Mouse (Mus musculus): Measurements from ENCODE around the gene Agbl1. TPM values are rescaled to one million over a fixed set of nuclear protein-coding genes. Genes with fewer than 3 reads are reported as not detected.
A peak's percentile ranks its signal among the peaks of the same experiment; 100 is the strongest.

Agbl1 gene
- polyA plus RNA-seq (2015; fragmentation: Nextera tagmentation; extraction: Ambion mirVana): 0.11 and 0.16 TPM in 2 replicates

DNA sequence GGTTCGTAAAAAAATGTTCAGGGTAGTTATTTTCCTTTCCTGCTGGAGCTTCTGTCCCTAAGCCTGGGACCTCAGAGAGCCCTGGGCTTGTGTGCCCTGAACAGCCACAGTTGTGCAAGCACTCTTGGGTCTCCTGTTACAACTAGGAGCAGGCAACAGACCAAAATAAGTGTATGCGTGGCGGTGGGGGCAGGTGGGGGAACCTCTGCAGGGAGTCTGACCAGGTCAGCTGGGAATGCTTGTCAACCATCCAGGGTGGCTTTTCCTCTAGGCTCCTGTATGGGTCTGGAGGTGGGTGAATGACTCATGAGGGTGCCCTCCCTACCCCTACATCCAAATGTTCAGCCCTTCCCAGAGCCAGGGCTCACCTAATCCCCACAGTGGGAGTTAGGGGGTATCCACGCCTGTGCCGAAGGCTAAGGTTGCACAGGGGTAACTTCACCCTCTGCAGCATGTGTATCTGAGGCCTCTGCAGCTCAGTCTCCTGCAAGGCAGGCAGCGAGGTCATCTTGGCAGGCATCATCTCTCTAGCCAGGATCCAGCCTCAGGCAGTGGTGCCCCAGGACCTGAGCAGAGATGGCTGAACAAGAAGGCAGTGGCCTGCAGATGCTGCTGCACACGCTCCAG lies at the start of gene Agbl1:
Agbl1 (plus strand) TSS at position 577 of the 627 bp plus-strand sequence.
- Histone ChIP-seq H3K9me3 (ENCODE audit: control insufficient read depth, low read length) (no peaks in the 10 kb centered on the region), H3K4me2 (ENCODE audit: low read length) (no peak within 1 kb of the TSS), H3K27me3 (replicated peaks; ENCODE audit: control insufficient read depth, insufficient read depth, low read length) (no peaks in the 10 kb centered on the region), H3K4me3 (ENCODE audit: low read length) (no peak within 1 kb of the TSS), H3K9ac (ENCODE audit: low read depth, low read length) (no peak within 1 kb of the TSS), H3K4me1 (ENCODE audit: control insufficient read depth, insufficient read depth, low read depth, low read length) (no peaks in the 10 kb centered on the region), H3K27ac (ENCODE audit: low read depth, low read length) (no peak within 1 kb of the TSS), H3K36me3 (ENCODE audit: control insufficient read depth, insufficient read depth, low read length) (no peaks in the 10 kb centered on the region)
- ATAC-seq: peak; percentile 27; the same call in 1 of the 2 replicates
- WGBS: 65% methylated on average over 7 of the region's 7 CpGs

- peaks cover 14% of the 10 kb centered on the region for H3K4me1 ChIP-seq (ENCODE audit: control insufficient read depth, insufficient read depth, low read depth, low read length)
- peak overlapping the region; percentile 35 for H3K4me2 ChIP-seq (ENCODE audit: low read length)
- no peaks in the 10 kb centered on the region for H3K9me3 ChIP-seq (ENCODE audit: control insufficient read depth, low read length)
- peak overlapping the region; percentile 41; the same call in 1 of the 2 replicates for H3K9ac ChIP-seq (ENCODE audit: low read depth, low read length)
- H3K27me3 ChIP-seq (replicated peaks; ENCODE audit: control insufficient read depth, insufficient read depth, low read length): no peaks in the 10 kb centered on the region
- ATAC-seq: peak; percentile 97
- H3K27ac ChIP-seq (ENCODE audit: low read depth, low read length): peak overlapping the region; percentile 80
- H3K36me3 ChIP-seq (ENCODE audit: control insufficient read depth, insufficient read depth, low read length): no peaks in the 10 kb centered on the region
- H3K4me3 ChIP-seq (ENCODE audit: low read length): no peak overlapping the region
- WGBS: 25% methylated on average over 7 of the region's 7 CpGs
These were observed 44.6 kb upstream of the Agbl1 start for GRCm38 (mm10) chr7:76185005-76185658.

DNA sequence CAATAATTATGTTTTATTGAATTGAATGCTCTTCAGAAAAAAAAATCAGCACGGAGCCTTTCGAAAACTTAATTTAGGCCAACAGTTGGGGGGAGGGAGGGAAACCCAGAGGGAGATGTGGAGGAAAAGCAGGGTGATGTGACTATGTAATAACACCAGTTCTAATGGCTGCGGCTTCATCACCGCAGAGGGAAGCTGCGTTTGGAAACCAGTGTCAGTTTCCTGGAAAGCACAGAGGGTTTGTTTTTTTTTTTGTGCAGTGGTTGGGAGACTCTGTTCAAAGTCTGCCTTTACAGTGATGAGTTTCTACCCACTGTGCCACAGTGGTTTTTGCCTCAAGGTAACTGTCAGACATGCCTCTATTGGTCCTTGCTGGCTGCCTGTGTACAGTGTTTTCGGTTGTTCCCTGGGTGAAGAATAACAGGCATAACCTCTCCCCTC lies 44.0 kb upstream of the Agbl1 start:
- Histone ChIP-seq H3K27ac (ENCODE audit: low read depth, low read length) (peak overlapping the region; percentile 80), H3K9ac (ENCODE audit: low read depth, low read length) (peak overlapping the region; percentile 19; the same call in 1 of the 2 replicates), H3K4me2 (ENCODE audit: low read length) (peak overlapping the region; percentile 35), H3K36me3 (ENCODE audit: control insufficient read depth, insufficient read depth, low read length) (no peaks in the 10 kb centered on the region), H3K27me3 (replicated peaks; ENCODE audit: control insufficient read depth, insufficient read depth, low read length) (no peaks in the 10 kb centered on the region), H3K9me3 (ENCODE audit: control insufficient read depth, low read length) (no peaks in the 10 kb centered on the region), H3K4me3 (ENCODE audit: low read length) (no peak overlapping the region), H3K4me1 (ENCODE audit: control insufficient read depth, insufficient read depth, low read depth, low read length) (peaks cover 14% of the 10 kb centered on the region)
- WGBS: 17% methylated on average over 6 of the region's 6 CpGs
- ATAC-seq: peak; percentile 67

DNA sequence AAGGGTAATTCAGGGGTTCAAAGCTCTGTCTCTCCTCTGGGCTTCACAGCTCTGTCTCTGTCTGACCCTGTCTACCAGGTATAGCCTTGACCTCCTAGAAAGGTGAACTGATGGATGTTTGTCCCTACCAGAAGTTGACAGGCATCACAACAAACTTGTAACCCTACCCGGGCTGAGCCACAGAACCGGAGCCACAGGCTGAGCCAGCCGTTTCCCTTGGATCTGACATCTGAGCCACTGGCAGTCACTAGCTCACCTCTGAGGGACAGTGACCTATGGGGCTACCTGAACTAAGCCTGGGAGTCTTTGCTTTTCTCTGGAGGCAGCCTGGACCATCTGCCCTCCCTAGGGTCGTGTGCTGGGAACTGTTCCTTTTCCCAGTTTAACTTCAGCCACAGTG lies 11.1 kb upstream of the Agbl1 start:
- Histone ChIP-seq H3K27me3 (replicated peaks; ENCODE audit: control insufficient read depth, insufficient read depth, low read length) (no peaks in the 10 kb centered on the region), H3K36me3 (ENCODE audit: control insufficient read depth, insufficient read depth, low read length) (no peaks in the 10 kb centered on the region), H3K27ac (ENCODE audit: low read depth, low read length) (no peak overlapping the region), H3K4me2 (ENCODE audit: low read length) (no peak overlapping the region), H3K9ac (ENCODE audit: low read depth, low read length) (no peak overlapping the region), H3K4me1 (ENCODE audit: control insufficient read depth, insufficient read depth, low read depth, low read length) (no peaks in the 10 kb centered on the region), H3K4me3 (ENCODE audit: low read length) (no peak overlapping the region), H3K9me3 (ENCODE audit: control insufficient read depth, low read length) (no peaks in the 10 kb centered on the region)
- 76% methylated on average over 4 of the region's 4 CpGs for WGBS
- ATAC-seq: no peak

- 68% methylated on average over 7 of the region's 7 CpGs for WGBS
These were observed 9.8 kb upstream of the Agbl1 start for GRCm38 (mm10) chr7:76219797-76220469.

GRCm38 (mm10) chr7:76222691-76223090 lies 7.0 kb upstream of the Agbl1 start:
- no peak overlapping the region for H3K4me3 ChIP-seq (ENCODE audit: low read length)
- no peaks in the 10 kb centered on the region for H3K4me1 ChIP-seq (ENCODE audit: control insufficient read depth, insufficient read depth, low read depth, low read length)
- no peak overlapping the region for H3K27ac ChIP-seq (ENCODE audit: low read depth, low read length)
- WGBS: 95% methylated on average over 2 of the region's 2 CpGs
- no peaks in the 10 kb centered on the region for H3K36me3 ChIP-seq (ENCODE audit: control insufficient read depth, insufficient read depth, low read length)
- no peak overlapping the region for H3K4me2 ChIP-seq (ENCODE audit: low read length)
- ATAC-seq: no peak
- no peaks in the 10 kb centered on the region for H3K27me3 ChIP-seq (replicated peaks; ENCODE audit: control insufficient read depth, insufficient read depth, low read length)
- no peak overlapping the region for H3K9ac ChIP-seq (ENCODE audit: low read depth, low read length)
- H3K9me3 ChIP-seq (ENCODE audit: control insufficient read depth, low read length): no peaks in the 10 kb centered on the region

More at GRCm38 (mm10) chr7:76219797-76220469, 9.8 kb upstream of the Agbl1 start:
- ATAC-seq: no peak
- Histone ChIP-seq H3K4me2 (ENCODE audit: low read length) (no peak overlapping the region), H3K27ac (ENCODE audit: low read depth, low read length) (no peak overlapping the region), H3K36me3 (ENCODE audit: control insufficient read depth, insufficient read depth, low read length) (no peaks in the 10 kb centered on the region), H3K9ac (ENCODE audit: low read depth, low read length) (no peak overlapping the region), H3K4me1 (ENCODE audit: control insufficient read depth, insufficient read depth, low read depth, low read length) (no peaks in the 10 kb centered on the region), H3K4me3 (ENCODE audit: low read length) (no peak overlapping the region), H3K27me3 (replicated peaks; ENCODE audit: control insufficient read depth, insufficient read depth, low read length) (no peaks in the 10 kb centered on the region), H3K9me3 (ENCODE audit: control insufficient read depth, low read length) (no peaks in the 10 kb centered on the region)

GRCm38 (mm10) chr7:76228881-76229280 lies 806 bp upstream of the Agbl1 start:
- H3K9ac ChIP-seq (ENCODE audit: low read depth, low read length): no peak overlapping the region
- H3K4me2 ChIP-seq (ENCODE audit: low read length): no peak overlapping the region
- no peaks in the 10 kb centered on the region for H3K9me3 ChIP-seq (ENCODE audit: control insufficient read depth, low read length)
- no peaks in the 10 kb centered on the region for H3K27me3 ChIP-seq (replicated peaks; ENCODE audit: control insufficient read depth, insufficient read depth, low read length)
- no peaks in the 10 kb centered on the region for H3K4me1 ChIP-seq (ENCODE audit: control insufficient read depth, insufficient read depth, low read depth, low read length)
- ATAC-seq: no peak
- H3K4me3 ChIP-seq (ENCODE audit: low read length): no peak overlapping the region
- 54% methylated on average over 2 of the region's 2 CpGs for WGBS
- H3K27ac ChIP-seq (ENCODE audit: low read depth, low read length): no peak overlapping the region
- H3K36me3 ChIP-seq (ENCODE audit: control insufficient read depth, insufficient read depth, low read length): no peaks in the 10 kb centered on the region

DNA sequence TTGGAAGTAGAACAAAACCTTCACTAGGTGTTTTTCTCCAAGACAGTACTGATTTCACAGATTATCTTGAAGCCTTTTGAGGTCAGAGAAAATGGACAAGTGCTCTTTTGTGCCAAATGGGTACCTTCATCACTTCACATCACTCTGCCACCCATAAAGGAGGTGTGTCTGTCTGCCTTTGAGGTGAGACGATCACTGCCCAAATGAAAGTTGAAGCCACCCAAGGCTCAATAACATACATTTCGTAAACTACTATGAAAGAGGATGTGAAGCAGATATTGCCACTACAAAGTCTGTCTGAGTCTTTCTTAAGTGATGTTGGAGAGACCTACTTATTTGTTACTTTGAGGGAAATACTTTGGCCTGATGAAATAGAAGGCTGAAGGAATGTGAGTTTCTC lies 4.6 kb downstream of the Agbl1 start:
- Histone ChIP-seq H3K36me3 (ENCODE audit: control insufficient read depth, insufficient read depth, low read length) (no peaks in the 10 kb centered on the region), H3K9ac (ENCODE audit: low read depth, low read length) (no peak overlapping the region), H3K4me2 (ENCODE audit: low read length) (no peak overlapping the region), H3K27ac (ENCODE audit: low read depth, low read length) (no peak overlapping the region), H3K9me3 (ENCODE audit: control insufficient read depth, low read length) (no peaks in the 10 kb centered on the region), H3K4me3 (ENCODE audit: low read length) (no peak overlapping the region), H3K27me3 (replicated peaks; ENCODE audit: control insufficient read depth, insufficient read depth, low read length) (no peaks in the 10 kb centered on the region), H3K4me1 (ENCODE audit: control insufficient read depth, insufficient read depth, low read depth, low read length) (no peaks in the 10 kb centered on the region)
- WGBS: 90% methylated on average over 2 of the region's 2 CpGs
- ATAC-seq: no peak

DNA sequence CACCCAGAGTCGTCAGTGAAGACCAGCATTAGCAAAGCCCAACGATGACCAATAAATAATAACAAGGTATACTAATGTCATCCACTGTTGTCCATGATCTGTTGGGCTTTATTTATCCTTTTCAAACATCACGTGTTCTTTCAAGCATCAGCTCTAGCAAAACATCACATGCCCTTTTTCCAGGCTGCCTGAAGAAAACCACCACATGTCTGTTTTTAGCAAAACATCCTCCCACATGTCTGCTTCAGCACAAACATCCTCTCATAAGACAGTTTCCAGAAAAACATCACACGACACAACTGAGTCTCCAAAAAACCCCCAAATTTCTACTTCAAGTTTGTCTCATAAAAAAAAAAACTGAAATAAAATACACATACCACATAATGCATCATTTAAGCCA lies 7.8 kb downstream of the Agbl1 start:
- Histone ChIP-seq H3K27ac (ENCODE audit: low read depth, low read length) (no peak overlapping the region), H3K27me3 (replicated peaks; ENCODE audit: control insufficient read depth, insufficient read depth, low read length) (no peaks in the 10 kb centered on the region), H3K4me1 (ENCODE audit: control insufficient read depth, insufficient read depth, low read depth, low read length) (no peaks in the 10 kb centered on the region), H3K9ac (ENCODE audit: low read depth, low read length) (no peak overlapping the region), H3K36me3 (ENCODE audit: control insufficient read depth, insufficient read depth, low read length) (no peaks in the 10 kb centered on the region), H3K4me3 (ENCODE audit: low read length) (no peak overlapping the region), H3K9me3 (ENCODE audit: control insufficient read depth, low read length) (no peaks in the 10 kb centered on the region), H3K4me2 (ENCODE audit: low read length) (no peak overlapping the region)
- WGBS: 86% methylated on average over 4 of the region's 4 CpGs
- no peak for ATAC-seq

All from hindbrain, embryonic 16.5 days (tissue).